Mouse (Mus musculus): ENCODE data around the gene Fastk. TPM values are rescaled to one million over a fixed set of nuclear protein-coding genes. Genes with fewer than 3 reads are reported as not detected.

Gene Fastk
- polyA plus RNA-seq, 1 experiment from 2014 or later, result 93.4 TPM

DNA sequence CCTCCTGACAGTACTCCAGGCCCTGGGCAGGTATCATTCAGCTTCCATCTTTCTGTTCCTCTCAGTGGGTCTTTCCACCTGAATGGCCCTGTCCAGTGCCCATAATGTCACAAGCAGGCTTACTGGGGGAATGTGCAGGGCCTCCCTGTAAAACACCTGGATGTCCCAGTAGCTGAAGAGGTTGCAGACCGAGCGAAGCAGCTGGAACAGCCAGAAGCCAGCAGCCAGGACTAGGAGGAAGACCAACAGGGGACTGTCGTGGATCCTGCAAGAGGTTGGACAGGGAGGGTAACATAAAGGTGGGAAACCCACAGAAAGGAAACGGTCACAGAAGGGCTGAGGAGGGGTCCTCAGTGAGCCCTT lies 55.4 kb downstream of the Fastk start:
- ATAC-seq (ENCODE audit: insufficient read depth, low FRiP score), result no peak
- no peaks in the 10 kb centered on the region for H3K9me3 ChIP-seq (replicated peaks; ENCODE audit: control insufficient read depth, low read length)
- peaks cover 25% of the 10 kb centered on the region for H3K4me1 ChIP-seq (ENCODE audit: control insufficient read depth, insufficient read depth, low read length)
- no peak overlapping the region for H3K4me3 ChIP-seq (replicated peaks; ENCODE audit: low read length)
- no peaks in the 10 kb centered on the region for H3K36me3 ChIP-seq (ENCODE audit: control insufficient read depth, insufficient read depth, low read length)
- peaks cover 18% of the 10 kb centered on the region; the same call in 1 of the 2 replicates for H3K27me3 ChIP-seq (ENCODE audit: control insufficient read depth, insufficient read depth, low read length)
- H3K9ac ChIP-seq (ENCODE audit: low read length), result no peak overlapping the region
- H3K27ac ChIP-seq (ENCODE audit: low read length), result no peak overlapping the region
- no peak overlapping the region for H3K4me2 ChIP-seq (ENCODE audit: low read depth, low read length)
- WGBS, result 77% methylated on average over 4 of the region's 4 CpGs

DNA sequence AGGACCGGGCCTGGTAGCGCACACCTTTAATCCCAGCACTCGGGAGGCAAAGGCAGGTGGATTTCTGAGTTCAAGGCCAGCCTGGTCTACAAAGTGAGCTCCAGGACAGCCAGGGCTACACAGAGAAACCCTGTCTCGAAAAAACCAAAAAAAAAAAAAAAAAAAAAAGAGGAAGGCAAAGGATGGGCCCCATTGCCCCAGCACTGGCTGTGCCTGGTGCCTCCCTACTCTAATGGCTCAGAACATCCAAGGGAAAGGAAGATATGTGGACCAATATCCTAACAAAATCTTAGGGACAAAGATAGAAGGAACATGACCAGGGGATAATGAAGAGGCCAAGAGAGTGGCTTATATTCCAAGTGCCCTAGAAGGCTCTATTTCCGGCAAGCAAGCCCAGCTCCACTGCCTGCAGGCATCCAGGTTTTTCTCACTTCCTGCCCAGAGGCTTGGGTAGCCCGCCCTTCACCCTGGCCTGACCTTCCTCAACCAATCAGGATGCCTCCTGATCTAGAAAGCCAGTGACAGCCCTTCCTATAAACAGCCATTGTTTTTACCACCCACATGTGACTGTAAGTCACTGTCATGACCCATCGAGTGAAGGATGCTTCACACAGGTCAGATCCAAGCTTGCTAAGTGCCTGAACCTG lies 56.0 kb downstream of the Fastk start:
- H3K4me3 ChIP-seq (replicated peaks; ENCODE audit: low read length), result no peak overlapping the region
- no peak for ATAC-seq (ENCODE audit: insufficient read depth, low FRiP score)
- WGBS, result 63% methylated on average over 6 of the region's 7 CpGs
- H3K4me2 ChIP-seq (ENCODE audit: low read depth, low read length), result no peak overlapping the region
- no peaks in the 10 kb centered on the region for H3K36me3 ChIP-seq (ENCODE audit: control insufficient read depth, insufficient read depth, low read length)
- peaks cover 27% of the 10 kb centered on the region for H3K4me1 ChIP-seq (ENCODE audit: control insufficient read depth, insufficient read depth, low read length)
- no peak overlapping the region for H3K9ac ChIP-seq (ENCODE audit: low read length)
- no peaks in the 10 kb centered on the region for H3K9me3 ChIP-seq (replicated peaks; ENCODE audit: control insufficient read depth, low read length)
- H3K27ac ChIP-seq (ENCODE audit: low read length), result no peak overlapping the region
- H3K27me3 ChIP-seq (ENCODE audit: control insufficient read depth, insufficient read depth, low read length), result peaks cover 18% of the 10 kb centered on the region; the same call in 1 of the 2 replicates

Other genes with a start within 250 kb of the Fastk start
- 5.6 and 6.5 TPM in 2 replicates for gene Kcnh2, start 93.7 kb downstream of the Fastk start, polyA plus RNA-seq (2015; fragmentation: Nextera tagmentation; extraction: Ambion mirVana)
- 6.5 and 7.3 TPM in 2 replicates for gene Nos3, start 80.5 kb downstream of the Fastk start, polyA plus RNA-seq (2015; fragmentation: Nextera tagmentation; extraction: Ambion mirVana)
- gene Atg9b, start 53.1 kb downstream of the Fastk start, polyA plus RNA-seq (2015; fragmentation: Nextera tagmentation; extraction: Ambion mirVana), result 4.2 and 5.9 TPM in 2 replicates
- 48.4 and 61.7 TPM in 2 replicates for gene Abcb8, start 51.6 kb downstream of the Fastk start, polyA plus RNA-seq (2015; fragmentation: Nextera tagmentation; extraction: Ambion mirVana)
- 0.23 and 0.52 TPM in 2 replicates for gene Asic3, start 31.9 kb downstream of the Fastk start, polyA plus RNA-seq (2015; fragmentation: Nextera tagmentation; extraction: Ambion mirVana)
- 44.9 TPM in 2 replicates for gene Cdk5, start 21.8 kb downstream of the Fastk start, polyA plus RNA-seq (2015; fragmentation: Nextera tagmentation; extraction: Ambion mirVana)
- gene Slc4a2, start 21.4 kb downstream of the Fastk start, polyA plus RNA-seq (2015; fragmentation: Nextera tagmentation; extraction: Ambion mirVana), result 46.5 and 51.8 TPM in 2 replicates
- gene Tmub1, start 2.6 kb upstream of the Fastk start, polyA plus RNA-seq (2015; fragmentation: Nextera tagmentation; extraction: Ambion mirVana), result 23.5 and 27.0 TPM in 2 replicates
- gene Agap3, start 6.9 kb upstream of the Fastk start, polyA plus RNA-seq (2015; fragmentation: Nextera tagmentation; extraction: Ambion mirVana), result 13.0 and 14.7 TPM in 2 replicates
- not detected in 2 replicates for gene Gbx1, start 81.9 kb upstream of the Fastk start, polyA plus RNA-seq (2015; fragmentation: Nextera tagmentation; extraction: Ambion mirVana)
- 0.24 and 0.58 TPM in 2 replicates for gene Asb10, start 95.7 kb upstream of the Fastk start, polyA plus RNA-seq (2015; fragmentation: Nextera tagmentation; extraction: Ambion mirVana)
- gene 4931409K22Rik, start 111.5 kb upstream of the Fastk start, polyA plus RNA-seq (2015; fragmentation: Nextera tagmentation; extraction: Ambion mirVana), result 0.13 TPM in 1 of 2 replicates, not detected in the other
- gene Abcf2, start 132.2 kb upstream of the Fastk start, polyA plus RNA-seq (2015; fragmentation: Nextera tagmentation; extraction: Ambion mirVana), result 81.7 and 81.9 TPM in 2 replicates
- gene Chpf2, start 141.5 kb upstream of the Fastk start, polyA plus RNA-seq (2015; fragmentation: Nextera tagmentation; extraction: Ambion mirVana), result 21.8 and 23.9 TPM in 2 replicates
- 13.1 and 17.1 TPM in 2 replicates for gene Smarcd3, start 179.1 kb upstream of the Fastk start, polyA plus RNA-seq (2015; fragmentation: Nextera tagmentation; extraction: Ambion mirVana)
- gene Nub1, start 240.2 kb upstream of the Fastk start, polyA plus RNA-seq (2015; fragmentation: Nextera tagmentation; extraction: Ambion mirVana), result 31.9 and 32.0 TPM in 2 replicates